Mouse (Mus musculus): ENCODE measurements around the gene Gm28308. TPM values are rescaled to one million over a fixed set of nuclear protein-coding genes. Genes with fewer than 3 reads are reported as not detected.

Gene Gm28308
- total RNA-seq, 2 experiments from 2014 or later = 0.91 to 1.5 TPM

DNA sequence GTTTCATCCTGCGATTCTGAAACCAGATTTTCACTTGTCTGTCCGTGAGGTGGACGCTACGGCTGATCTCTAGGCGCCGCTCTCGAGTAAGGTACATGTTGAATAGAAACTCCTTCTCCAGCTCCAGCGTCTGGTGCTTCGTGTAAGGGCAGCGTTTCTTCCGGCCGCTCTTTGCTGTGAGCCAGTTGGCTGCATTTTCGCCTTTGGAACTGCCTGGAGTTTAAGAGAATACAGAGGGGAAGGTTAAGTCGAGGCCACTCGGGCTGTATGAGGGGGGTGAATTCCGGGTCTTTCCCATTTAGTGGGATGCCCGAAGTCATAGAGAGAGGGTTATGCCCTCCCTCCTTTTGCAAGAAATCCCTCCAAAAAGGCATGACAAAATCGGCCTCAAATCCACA, 19.4 kb upstream of the Gm28308 start:
- no peak for DNase-seq

DNA sequence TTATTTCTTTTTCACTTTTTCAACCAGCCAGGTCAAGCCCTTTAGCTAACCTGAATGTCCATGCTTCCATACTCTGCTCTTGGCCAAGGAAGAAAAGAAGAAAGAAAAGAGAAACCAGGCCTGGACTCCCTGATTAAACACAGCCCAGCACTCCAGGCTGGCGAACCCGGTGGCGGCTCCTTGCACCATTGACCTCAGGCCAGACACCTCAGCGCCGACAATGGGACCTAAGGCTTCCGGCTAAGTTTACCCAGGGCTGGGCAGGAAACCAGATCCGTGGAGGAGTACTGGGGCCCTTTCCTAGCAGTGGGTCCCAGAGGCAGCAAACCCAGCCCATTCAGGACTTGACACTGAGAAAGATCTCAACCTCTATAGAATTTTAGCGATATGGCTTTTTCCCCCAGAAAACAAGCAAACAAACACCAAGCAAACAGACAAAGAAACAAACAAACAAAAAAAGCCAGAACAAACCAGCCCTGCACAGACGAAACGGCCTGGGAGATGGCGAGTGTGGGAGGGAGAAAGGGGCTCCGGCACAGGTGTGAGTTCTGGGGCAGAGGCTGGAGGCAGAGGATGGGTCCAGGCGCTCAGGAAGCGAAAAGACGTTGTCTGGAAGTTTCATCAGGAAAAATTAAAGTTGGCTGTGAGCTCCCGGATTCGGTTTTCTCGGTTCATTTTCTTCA, 18.9 kb upstream of the Gm28308 start:
- DNase-seq = no peak

DNA sequence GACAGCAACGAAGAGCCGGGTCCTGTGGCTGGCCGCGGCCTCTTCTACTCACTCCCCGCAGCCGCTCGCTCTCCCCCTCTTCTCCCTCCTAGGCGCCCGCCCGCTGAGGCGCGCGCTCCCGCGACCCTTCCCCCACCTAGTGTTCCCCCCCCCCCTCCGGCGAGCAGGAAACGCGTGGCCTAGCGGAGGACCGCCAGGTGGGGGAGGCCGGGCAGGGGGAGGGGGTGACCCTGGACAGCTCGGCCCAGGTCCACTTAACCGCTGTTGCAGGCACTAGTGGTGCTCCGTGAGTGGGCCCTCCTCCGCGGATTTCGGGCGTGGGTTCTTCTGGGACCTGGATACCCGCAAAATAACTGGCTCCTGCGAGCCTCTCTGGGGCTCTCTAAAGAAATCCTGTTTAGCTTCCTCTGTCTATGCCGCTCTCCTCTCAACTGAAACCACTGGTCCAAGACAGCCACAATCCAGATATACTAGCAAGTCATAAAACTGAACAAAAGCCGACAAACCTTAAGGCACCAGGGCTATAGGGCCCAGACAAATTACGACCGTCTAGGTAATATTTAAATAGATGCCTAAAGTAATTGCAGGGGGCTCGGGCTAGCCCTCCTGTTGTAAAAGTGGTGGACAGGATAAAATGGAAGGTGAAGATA, 17.5 kb upstream of the Gm28308 start, which contains the start of gene Hoxa9:
Hoxa9 (minus strand) TSS at position 574 of the 650 bp plus-strand sequence.
- no peak for DNase-seq

DNA sequence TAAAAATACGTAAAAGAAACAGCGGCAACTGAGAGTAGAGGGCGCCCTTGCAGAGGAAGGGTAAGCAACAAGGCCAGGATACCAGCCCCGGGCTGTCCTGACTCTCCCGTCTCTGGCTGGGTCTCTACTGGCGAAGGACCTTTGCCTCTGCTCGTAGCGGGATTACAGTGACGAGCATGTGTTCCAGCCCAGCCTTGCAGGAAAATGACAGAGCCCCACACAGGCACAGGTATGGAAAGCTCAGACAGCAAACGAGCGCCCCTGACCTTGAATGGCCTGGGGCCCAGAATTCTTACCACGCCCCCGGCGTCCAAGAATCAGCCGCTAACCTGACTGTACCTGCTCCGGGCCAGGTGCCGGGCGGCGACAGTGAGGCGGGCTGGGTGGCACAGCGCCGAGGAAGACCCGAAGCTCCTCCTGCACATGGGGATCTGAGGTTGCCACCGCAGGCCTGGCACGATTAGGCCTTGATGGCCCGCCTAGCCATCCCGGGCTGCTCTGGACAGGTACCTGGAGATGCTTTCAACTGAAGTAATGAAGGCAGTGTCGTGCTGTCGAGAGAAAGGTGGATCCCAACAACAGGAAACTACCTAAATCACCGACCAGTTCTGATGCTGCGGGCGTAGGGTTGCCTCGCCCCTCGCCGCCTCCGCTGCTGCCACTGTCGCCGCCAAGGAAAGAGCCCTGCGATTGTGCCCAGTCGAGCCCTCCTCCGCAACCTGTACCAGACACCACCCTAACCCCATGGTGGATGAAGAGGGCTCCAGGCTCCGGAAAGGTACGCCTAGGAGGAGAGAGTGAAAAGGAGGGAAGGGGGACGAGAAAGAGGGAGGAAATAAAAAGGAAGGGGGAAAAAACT, 16.6 kb upstream of the Gm28308 start:
- no peak for DNase-seq

DNA sequence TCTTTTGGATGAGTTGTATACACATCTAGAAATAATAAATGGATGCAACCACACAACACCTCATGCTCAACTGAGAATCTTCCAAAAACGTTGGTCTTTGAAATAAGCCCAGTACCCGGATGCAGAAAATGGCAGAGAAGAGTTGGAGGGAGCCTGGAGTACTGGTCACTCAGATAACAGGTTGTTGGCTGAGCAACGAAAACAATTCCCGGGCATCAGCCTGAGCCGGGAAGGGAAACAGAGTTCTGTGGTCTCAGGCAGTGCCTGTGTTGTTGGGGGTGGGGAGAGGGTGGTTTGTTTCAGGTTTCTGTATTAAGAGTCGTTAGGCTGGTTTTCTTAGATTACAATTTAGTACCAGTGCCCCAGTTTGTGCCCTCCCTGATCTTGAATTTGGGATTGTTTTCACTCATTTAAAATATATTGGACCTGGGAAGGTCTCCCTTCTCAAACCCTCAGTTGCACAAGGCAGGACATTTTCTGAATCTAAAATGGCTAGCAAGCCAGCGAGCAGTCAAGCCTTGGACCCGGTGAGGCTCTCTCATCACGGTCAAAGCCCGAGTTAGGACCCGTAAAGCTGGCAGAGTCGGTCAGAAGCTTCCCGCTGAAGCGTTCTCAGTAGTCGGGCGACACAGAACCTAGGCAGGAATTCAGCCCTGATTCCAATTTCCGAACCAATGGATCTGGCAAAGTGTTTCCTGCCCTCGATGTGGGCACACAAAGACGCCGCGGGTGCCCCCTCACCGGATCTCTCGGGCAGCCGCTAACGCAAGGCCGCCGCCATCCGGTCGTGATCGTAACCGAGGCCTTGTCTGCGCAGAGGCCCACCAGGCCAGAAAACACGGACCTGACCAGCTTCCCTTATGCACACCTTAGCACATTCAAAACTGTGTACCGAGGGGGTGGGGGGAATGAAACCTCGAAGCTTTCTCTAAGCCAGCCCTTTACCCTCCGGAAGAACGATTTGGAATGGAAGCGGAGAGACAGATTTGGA, 15.6 kb upstream of the Gm28308 start:
- DNase-seq = no peak

DNA sequence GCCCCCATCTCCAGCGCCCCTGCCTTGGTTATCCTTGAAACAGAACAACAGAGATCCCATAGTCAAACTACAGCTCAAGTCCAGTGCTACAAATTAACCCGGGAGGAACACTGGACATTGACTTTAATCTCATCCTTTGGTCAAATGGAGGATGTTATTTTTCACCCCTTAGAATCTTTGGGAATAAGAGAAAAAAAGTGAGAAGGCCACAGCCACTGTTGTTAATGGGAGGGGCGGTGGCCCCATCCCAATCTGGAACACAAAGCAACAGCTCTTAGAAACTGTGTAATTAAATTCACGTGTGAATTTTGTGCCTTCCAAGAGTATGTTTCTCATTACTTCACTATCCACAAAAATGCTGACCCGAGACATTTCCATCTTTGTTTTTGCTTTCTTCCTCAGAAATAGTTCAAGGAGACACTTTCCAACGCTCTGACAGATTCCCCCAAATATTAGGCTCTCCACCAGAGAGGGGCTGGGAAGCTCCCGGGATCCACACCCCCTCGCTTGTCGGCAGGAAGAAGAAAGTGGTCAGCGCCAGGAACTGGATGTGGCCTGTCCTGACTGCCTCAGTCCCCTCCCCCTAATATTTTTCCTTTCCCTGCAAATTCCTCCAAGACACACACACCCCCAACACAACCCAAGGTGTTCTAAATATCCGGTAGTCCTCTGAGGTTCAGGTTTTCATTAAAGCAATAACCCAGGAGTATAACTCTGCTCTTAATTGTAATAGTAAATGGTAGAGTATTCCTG, 14.5 kb upstream of the Gm28308 start:
- DNase-seq = no peak

DNA sequence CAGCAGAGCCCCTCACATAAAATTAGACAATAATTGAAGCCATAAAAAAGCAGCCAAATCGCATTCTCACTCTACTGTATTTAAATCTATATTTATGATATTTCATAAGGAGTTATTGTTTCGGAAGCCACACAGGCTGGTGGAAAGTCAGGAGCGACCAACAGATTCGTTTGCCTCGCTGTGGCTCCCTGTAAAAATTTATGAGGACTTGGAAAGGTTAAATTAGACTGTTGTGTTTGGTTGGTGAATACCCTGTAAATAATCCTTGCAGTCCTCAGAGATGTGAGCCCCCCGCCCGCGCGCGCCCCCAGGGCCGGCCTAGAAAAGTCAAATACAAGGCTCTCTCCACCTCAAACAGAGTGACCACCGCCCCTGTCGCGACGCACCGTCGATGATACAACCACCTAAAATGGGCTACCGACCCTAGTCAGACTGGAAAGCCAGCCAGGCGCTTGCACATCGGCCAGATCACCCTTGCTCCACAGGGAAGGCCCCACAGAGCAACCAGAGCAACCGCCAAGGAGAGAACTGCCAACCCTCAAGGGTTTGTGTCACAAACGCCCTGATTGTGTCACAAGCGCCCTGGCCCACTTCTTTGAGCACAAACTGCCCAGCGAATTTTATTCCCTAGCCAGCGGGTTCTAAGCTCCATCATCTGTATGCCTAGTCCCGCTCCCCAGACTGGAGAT, 13.6 kb upstream of the Gm28308 start:
- peak; percentile 68 for DNase-seq

DNA sequence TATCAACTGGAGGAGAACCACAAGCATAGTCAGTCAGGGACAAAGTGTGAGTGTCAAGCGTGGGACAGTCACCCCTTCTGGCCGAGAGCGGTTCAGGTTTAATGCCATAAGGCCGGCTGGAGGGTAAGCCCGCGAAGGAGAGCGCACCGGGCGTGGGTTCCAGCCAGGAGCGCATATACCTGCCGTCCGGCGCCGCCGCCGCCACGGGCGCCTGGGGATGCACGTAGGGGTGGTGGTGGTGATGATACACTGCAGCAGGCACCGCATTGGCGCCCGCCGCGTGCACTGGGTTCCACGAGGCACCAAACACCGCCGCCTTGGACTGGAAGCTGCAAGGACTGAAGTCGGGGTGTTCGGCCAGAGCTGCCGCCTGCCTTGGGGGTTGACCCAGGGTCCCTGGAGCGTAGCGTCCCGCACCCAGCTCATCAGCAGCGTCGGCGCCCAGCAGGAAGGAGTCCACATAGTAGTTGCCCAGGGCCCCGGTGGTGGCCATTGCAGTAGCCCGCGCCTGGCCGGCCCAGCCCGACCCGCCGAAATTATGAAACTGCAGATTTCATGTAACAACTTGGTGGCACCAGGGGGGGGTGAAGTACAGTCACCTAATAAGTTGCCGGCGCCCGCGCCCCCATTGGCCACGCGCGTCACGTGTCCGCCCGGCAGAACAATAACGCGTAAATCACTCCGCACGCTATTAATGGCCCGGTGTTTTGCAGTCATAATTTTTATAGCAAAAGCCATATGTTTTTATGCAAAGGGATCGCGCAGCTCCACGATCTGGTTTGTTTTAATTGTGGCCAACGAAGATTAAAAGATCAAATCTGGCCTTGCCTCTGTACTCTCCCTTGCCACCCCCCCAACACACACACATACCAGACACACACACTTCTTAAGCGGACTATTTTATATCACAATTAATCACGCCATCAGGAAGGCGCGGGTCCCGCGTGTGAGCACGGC, 12.8 kb upstream of the Gm28308 start:
- DNase-seq = peak; percentile 80

DNA sequence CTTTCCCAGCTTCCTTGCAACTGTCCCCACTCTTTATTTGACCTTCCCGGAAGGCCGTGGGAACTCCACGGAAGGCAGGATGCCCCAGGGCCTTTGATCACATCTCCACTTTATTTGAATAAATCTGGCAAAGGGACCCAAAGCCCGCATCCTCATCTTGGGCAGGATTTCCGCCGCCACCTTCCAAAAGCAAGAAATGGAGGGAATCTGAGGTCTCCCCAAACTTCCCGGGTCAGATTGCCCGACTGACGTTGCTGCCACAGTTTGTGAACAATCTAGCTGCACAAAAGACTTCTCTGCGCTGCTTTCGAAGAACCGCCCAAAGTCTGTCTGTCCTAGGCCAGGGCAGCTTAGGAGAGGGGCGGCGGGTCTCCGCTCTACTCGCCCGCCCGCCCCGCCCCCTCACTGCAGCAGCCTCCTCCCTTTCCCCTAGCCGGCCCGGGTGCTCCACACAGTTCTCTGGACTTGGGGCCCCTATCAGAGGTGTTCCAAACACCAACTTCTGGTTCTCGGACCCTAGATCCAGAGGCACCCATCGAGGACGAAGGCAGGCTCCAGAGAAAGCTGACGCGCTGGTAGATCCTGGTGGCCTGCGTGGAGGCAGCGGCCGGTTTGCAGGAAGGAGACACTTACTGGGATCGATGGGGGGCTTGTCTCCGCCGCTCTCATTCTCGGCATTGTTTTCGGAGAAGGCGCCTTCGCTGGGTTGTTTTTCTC, 11.9 kb upstream of the Gm28308 start:
- no peak for DNase-seq

DNA sequence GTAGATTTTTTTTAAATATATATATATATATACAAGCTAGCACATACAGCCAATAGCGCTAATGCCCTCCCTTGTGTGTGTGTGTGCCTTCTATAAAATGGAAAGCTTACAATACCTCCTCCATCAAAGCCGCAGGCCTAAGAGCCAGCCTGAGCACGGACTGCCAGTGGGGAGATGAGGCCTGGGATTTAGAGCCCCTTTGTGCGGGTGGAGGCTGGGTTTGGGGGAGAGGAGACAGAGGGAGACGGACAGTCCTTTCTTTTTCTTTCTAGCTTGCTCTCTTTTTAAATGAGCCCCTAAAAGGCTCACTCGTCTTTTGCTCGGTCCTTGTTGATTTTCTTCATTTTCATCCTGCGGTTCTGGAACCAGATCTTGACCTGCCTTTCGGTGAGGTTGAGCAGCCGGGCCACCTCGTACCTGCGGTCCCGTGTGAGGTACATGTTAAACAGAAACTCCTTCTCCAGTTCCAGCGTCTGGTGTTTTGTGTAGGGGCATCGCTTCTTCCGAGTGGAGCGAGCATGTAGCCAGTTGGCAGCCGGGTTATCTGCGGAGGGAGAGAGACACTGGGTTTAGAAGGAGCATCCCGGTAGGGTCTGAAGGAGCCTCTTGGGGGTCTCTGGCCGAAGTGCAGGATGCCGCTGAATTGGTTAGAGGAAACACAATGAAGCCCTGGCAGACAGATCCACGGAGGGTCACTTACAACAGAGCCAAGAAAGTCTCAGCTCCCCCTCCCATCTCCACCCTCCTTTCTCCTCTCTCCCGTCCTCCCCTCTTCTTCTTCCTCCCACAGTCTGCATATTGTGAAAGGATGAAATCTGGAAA, 11.0 kb upstream of the Gm28308 start:
- no peak for DNase-seq

DNA sequence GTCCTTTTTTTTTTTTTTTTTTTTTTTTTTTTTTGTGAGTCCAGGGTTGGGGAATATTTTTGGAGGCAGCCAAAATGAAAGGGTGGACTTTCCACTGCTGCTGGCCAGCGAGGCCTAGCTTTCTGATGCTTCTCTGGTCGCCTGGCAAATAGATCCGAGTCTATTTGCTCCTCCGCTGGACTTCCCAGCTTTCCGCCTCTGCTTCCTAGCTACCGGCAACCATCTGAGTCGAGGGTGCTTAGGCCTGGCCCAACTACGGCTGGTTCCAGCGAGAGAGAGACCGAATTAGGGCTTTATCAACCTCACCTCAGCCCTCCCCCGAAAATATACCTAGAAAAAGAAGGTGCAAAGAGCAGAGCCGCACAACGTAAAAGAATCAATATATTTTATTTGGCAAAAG, 9.6 kb upstream of the Gm28308 start:
- no peak for DNase-seq

DNA sequence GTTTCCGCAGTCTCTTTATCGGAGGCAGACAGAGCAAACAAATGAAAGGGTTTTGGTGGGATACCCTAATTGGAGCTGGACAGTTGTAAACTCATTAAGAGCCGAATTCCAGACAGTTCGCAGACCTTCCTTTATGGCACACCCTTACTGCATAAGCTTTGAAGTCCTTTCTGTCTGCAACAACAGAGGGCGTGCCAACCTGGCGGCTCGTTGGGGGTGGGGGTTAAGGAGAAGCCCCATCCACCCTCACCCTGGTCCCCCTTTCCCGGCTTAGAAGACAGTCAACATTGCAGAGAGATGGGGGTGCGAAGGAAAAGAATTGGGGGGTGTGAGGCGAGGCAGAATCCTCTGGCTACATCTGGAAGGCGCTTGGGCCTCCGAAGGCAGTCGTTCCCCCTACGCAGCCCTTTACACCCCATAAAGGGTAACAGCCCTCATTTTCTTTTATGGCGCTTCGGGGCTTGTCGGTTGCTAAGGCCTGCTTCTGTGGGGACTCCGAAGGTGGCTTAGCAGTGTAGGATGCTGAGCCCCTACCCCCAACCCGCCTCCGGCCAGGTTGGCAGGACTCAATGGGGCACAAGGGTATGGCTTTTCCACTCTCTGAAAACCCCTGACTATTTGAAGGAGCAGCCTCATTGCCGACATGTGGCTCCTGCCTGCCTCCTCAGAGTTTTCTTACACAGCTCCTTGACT, 9.0 kb upstream of the Gm28308 start:
- peak; percentile 43 for DNase-seq

DNA sequence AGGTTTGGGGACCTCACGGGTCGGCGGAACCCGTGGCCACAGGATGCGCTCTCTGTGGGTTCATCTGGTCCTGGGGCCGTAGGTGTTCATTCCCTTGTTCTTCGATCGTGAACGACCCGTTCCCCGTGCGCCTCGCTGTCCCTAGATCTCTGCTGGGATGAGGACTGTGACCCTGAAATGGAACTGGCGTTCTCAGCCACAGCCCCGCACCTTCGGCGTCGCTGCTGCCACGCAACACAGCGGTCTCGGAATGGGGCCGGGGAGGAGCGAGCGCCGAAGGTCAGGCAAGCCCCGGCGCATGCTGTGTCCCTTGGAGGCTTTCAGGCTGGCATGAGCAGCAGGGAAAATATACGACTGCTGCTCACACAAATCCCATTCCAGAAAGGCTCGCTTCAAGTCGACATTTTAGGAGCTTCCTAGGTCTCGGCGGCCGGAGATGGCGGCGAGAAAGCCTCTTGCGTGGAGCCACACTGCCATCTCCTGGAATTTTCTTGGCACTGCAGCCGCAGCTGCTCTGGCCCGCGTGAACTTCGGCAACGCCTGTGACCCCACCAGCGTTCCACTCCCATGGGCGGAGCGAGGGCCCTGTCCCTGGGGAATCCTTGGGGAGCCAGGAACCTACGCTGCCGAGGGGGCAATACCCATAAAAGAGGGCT, 8.3 kb upstream of the Gm28308 start, which contains the start of gene Hoxa7:
Hoxa7 (minus strand) TSS at position 518 of the 656 bp plus-strand sequence.
- DNase-seq = peak; percentile 94

DNA sequence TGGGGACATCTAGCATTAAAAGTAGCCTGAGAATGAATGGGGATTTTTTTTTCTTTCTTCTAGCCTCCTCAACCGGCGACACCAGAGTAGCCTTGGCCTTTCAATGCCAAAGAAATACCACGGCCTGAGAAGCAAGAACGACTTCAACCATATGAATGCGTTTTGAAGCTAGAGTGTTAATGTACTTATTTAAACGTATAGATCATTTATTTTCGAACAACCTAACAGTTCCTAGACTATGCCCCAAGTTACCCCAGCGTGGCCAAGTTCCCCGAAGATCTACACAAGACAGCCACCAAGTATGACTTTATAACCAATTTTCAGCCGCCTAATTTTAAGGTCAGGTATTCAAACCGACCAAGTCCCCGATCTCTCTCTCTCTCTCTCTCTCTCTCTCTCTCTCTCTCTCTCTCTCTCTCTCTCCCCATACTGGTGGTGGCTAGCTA, 7.7 kb upstream of the Gm28308 start:
- DNase-seq = no peak

DNA sequence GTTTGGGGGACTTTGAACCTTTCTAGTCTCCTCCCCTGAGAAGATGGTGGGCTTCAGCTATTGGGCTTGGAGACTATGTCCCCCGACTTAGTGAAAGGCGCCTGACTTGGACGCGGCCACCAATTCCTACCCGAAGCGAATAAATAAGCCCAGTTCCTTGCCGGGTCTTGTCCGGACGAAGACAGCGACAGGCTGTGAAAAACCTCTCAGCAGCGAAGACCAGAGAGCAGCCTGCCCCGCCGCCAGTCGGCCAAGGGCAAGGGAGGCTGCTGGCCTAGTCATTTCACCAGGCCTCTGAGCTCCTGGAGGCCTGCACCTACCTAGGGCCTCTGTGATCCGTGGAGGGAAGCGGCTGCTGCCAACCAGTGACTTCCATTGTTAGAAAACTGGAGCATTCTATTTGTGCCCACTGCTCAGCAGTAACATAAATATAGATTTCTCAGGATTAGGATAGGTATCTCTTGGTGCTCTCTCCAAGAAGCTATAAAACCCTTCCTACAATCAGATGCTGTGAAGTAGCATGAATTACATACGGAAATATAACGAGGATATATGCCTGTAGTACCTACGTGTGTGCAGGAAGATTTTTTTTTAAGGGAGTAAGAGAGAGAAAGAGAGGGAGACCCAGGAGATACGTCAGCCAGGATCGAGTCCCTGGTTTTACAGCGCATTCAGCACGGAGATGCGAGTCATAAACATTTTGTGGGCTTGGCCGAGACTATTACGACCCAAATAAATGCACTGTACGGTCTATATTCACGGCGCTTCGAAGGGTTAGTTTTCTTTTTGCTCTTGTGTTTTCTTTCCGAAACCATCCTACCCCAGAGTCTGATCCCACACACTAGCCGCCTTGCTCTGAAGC, 7.1 kb upstream of the Gm28308 start:
- no peak for DNase-seq

All from adrenal gland, postnatal 10 days (tissue).